Mouse (Mus musculus): ENCODE results near the gene Ssbp3. TPM values are rescaled to one million over a fixed set of nuclear protein-coding genes. Genes with fewer than 3 reads are reported as not detected.
A peak's percentile ranks its signal among the peaks of the same experiment; 100 is the strongest.

Ssbp3 gene
- total and polyA plus RNA-seq, 3 experiments = 30.5 to 242 (median 116) TPM

DNA sequence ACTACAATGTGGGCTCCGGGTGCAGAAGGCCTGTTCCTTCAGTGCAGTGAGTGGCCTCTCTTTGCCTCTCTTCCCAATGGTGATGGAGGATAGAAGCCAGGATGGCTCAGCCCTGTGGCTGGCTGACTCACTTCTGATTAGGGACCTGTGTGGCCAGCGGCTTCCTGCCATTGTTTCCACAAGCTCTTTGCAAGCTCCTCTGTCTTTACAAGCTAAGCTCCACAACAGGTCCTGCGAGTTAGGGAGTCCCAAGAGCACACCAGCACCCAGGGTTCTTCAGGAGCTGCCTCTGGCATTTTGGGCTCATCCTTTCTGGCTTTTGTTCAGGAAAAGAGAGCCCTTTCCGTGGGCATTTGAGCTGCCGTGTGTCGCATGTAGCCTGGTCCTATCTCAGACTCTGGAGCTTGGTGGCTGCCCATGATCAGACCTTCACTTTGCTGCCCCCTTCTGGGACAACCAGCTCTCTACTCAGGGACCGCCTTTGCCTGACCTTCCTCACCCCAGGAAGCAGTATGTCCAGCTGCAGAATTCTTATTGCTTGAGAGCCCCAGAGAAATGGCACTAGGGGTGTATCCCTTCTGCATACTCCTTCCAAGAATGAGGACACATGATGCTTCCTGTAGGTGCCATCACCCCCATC lies 77.3 kb downstream of the Ssbp3 start:
- no peak overlapping the region for H3K4me3 ChIP-seq (ENCODE audit: control insufficient read depth in 1 of 2, insufficient read depth in 1 of 2, low read depth in 2 of 2, low read length in 2 of 2)
- peak; percentile 63 for DNase-seq (ENCODE audit: low read depth, low spot score)
- H3K36me3 ChIP-seq (ENCODE audit: control insufficient read depth in 1 of 2, insufficient read depth in 2 of 2, low read length in 2 of 2) = peaks cover 0 to 5% of the 10 kb centered on the region in 2 experiments; a peak in 2 of 4 replicates
- H3K9me3 ChIP-seq (replicated peaks; ENCODE audit: insufficient read depth, low read length) = no peaks in the 10 kb centered on the region
- peaks cover 5% of the 10 kb centered on the region; the same call in 1 of the 2 replicates for H3K79me2 ChIP-seq (ENCODE audit: control insufficient read depth, insufficient read depth, low read length, poor library complexity)
- H3K27ac ChIP-seq (ENCODE audit: control insufficient read depth, low read depth, low read length) = peak overlapping the region; percentile 35
- TF ChIP-seq MXI1 (IDR thresholded peaks at IDR 0.05; ENCODE audit: low read depth, low read length) (0 out of 2 replicates have a peak, but pooled peaks have one; percentile 10), MAZ (IDR thresholded peaks at IDR 0.05; ENCODE audit: low read depth, low read length) (no peak), POLR2AphosphoS5 (IDR thresholded peaks at IDR 0.05; ENCODE audit: borderline replicate concordance, low read depth, low read length) (no peak), RAD21 (IDR thresholded peaks at IDR 0.05; ENCODE audit: low read depth, low read length) (peak; percentile 70), CTCF (IDR thresholded peaks at IDR 0.05 in 2 of 3, conservative IDR thresholded peaks at IDR 0.05 in 1 of 3; ENCODE audit: control insufficient read depth in 1 of 3, insufficient read depth in 1 of 3, low read depth in 2 of 3, low read length in 3 of 3, poor library complexity in 1 of 3, severe bottlenecking in 1 of 3) (peak; percentile 53 to 74 (median 71)), ZKSCAN1 (IDR thresholded peaks at IDR 0.05; ENCODE audit: low read depth, low read length) (no peak), SIN3A (IDR thresholded peaks at IDR 0.05; ENCODE audit: low read length) (peak; percentile 28; the same call in 1 of the 2 replicates), SMC3 (IDR thresholded peaks at IDR 0.05; ENCODE audit: low read depth, low read length) (peak; percentile 84), ZC3H11A (IDR thresholded peaks at IDR 0.05; ENCODE audit: low read depth, low read length) (peak; percentile 66)
- H3K4me1 ChIP-seq (ENCODE audit: control insufficient read depth in 1 of 2, insufficient read depth in 2 of 2, low read length in 2 of 2) = peaks cover 0 to 7% of the 10 kb centered on the region in 2 experiments; a peak in 1 of 4 replicates
- H3K27me3 ChIP-seq (ENCODE audit: control insufficient read depth in 1 of 2, insufficient read depth in 2 of 2, low read length in 2 of 2) = no peaks in the 10 kb centered on the region
- no peak overlapping the region; the same call in 1 of the 2 replicates for H3K9ac ChIP-seq (ENCODE audit: control insufficient read depth, low read depth, low read length, poor library complexity, severe bottlenecking)

DNA sequence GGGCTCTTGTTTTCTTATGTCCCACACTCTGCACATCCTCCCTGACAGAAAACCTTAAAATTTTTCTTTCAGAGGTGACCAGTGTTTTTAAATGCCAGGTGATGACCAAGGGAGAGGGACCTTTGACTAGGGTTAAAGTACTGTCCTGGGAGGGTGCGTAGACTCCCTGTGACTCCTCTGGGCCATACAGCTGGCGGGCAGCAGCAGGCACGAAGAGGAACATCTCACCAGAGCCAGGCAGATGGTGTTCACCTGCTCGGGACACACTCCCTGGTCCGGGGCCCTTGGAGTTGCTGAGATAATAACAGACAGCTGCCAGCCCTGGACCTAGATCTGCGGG lies 78.4 kb downstream of the Ssbp3 start:
- Histone ChIP-seq H3K79me2 (ENCODE audit: control insufficient read depth, insufficient read depth, low read length, poor library complexity) (peaks cover 5% of the 10 kb centered on the region), H3K9ac (ENCODE audit: control insufficient read depth, low read depth, low read length, poor library complexity, severe bottlenecking) (no peak overlapping the region), H3K9me3 (replicated peaks; ENCODE audit: insufficient read depth, low read length) (no peaks in the 10 kb centered on the region), H3K27me3 (ENCODE audit: control insufficient read depth in 1 of 2, insufficient read depth in 2 of 2, low read length in 2 of 2) (no peaks in the 10 kb centered on the region), H3K27ac (ENCODE audit: control insufficient read depth, low read depth, low read length) (no peak overlapping the region), H3K4me1 (ENCODE audit: control insufficient read depth in 1 of 2, insufficient read depth in 2 of 2, low read length in 2 of 2) (peaks cover 0 to 7% of the 10 kb centered on the region in 2 experiments; a peak in 1 of 4 replicates), H3K36me3 (ENCODE audit: control insufficient read depth in 1 of 2, insufficient read depth in 2 of 2, low read length in 2 of 2) (peaks cover 0 to 5% of the 10 kb centered on the region in 2 experiments; a peak in 2 of 4 replicates), H3K4me3 (ENCODE audit: control insufficient read depth in 1 of 2, insufficient read depth in 1 of 2, low read depth in 2 of 2, low read length in 2 of 2) (no peak overlapping the region)
- DNase-seq (ENCODE audit: low read depth, low spot score) = no peak
- TF ChIP-seq ZKSCAN1 (IDR thresholded peaks at IDR 0.05; ENCODE audit: low read depth, low read length) (no peak), POLR2AphosphoS2 (IDR thresholded peaks at IDR 0.05; ENCODE audit: low read length) (no peak), ETS1 (IDR thresholded peaks at IDR 0.05; ENCODE audit: low read depth, low read length) (no peak), RCOR1 (IDR thresholded peaks at IDR 0.05; ENCODE audit: low read depth, low read length) (no peak), CHD2 (IDR thresholded peaks at IDR 0.05; ENCODE audit: low read length) (no peak), HCFC1 (IDR thresholded peaks at IDR 0.05; ENCODE audit: low read depth, low read length) (no peak), BHLHE40 (IDR thresholded peaks at IDR 0.05; ENCODE audit: borderline replicate concordance, low read depth, low read length) (no peak), MAZ (IDR thresholded peaks at IDR 0.05; ENCODE audit: low read depth, low read length) (no peak), USF2 (IDR thresholded peaks at IDR 0.05; ENCODE audit: borderline replicate concordance in 1 of 2, insufficient read depth in 1 of 2, low read depth in 1 of 2, low read length in 2 of 2) (no peak), GABPA (IDR thresholded peaks at IDR 0.05; ENCODE audit: low read depth, low read length) (no peak), TBP (IDR thresholded peaks at IDR 0.05; ENCODE audit: low read depth, low read length) (no peak), TCF12 (IDR thresholded peaks at IDR 0.05; ENCODE audit: low read depth, low read length) (no peak), GATA1 (IDR thresholded peaks at IDR 0.05; ENCODE audit: low read depth, low read length) (no peak), RAD21 (IDR thresholded peaks at IDR 0.05; ENCODE audit: low read depth, low read length) (no peak), TAL1 (IDR thresholded peaks at IDR 0.05; ENCODE audit: low read length) (no peak), MAX (IDR thresholded peaks at IDR 0.05; ENCODE audit: low read length) (no peak), KAT2A (conservative IDR thresholded peaks at IDR 0.05; ENCODE audit: low read depth, low read length) (no peak), USF1 (IDR thresholded peaks at IDR 0.05; ENCODE audit: low read depth, low read length) (no peak), POLR2AphosphoS5 (IDR thresholded peaks at IDR 0.05; ENCODE audit: borderline replicate concordance, low read depth, low read length) (no peak), SIN3A (IDR thresholded peaks at IDR 0.05; ENCODE audit: low read length) (no peak)

Measured in MEL (cell line).